Mouse (Mus musculus): ENCODE results near the gene Galnt10. TPM values are rescaled to one million over a fixed set of nuclear protein-coding genes. Genes with fewer than 3 reads are reported as not detected.

Galnt10 gene
- total and polyA plus RNA-seq, 3 experiments, result 5.2 to 8.7 (median 5.6) TPM

- DNase-seq, result no peak
- H3K79me2 ChIP-seq (replicated peaks; ENCODE audit: control insufficient read depth, insufficient read depth, low read length), result no peaks in the 10 kb centered on the region
- intact Hi-C loops (cut with DNase I), result no loop called here
- no peak overlapping the region for H3K27ac ChIP-seq
- H3K36me3 ChIP-seq (ENCODE audit: control insufficient read depth, insufficient read depth, low read length), result no peaks in the 10 kb centered on the region
- no peaks in the 10 kb centered on the region for H3K4me1 ChIP-seq (ENCODE audit: control insufficient read depth, insufficient read depth, low read length)
- TF ChIP-seq POLR2A (IDR thresholded peaks at IDR 0.05; ENCODE audit: insufficient read depth, low read depth, low read length) (no peak), EP300 (IDR thresholded peaks at IDR 0.05; ENCODE audit: insufficient read depth, low read depth, low read length) (no peak), CTCF (IDR thresholded peaks at IDR 0.05) (no peak)
- H3K27me3 ChIP-seq (ENCODE audit: control insufficient read depth, insufficient read depth, low read length), result no peaks in the 10 kb centered on the region
- H3K4me3 ChIP-seq, result no peak overlapping the region
- H3K9ac ChIP-seq (ENCODE audit: low read depth, low read length), result no peak overlapping the region
- 79% methylated on average over 10 of the region's 10 CpGs for WGBS
Observed at GRCm38 (mm10) chr11:57732410-57733281, 87.4 kb downstream of the Galnt10 start.

GRCm38 (mm10) chr11:57747294-57748080 is 102.2 kb downstream of the Galnt10 start:
- WGBS, result 95% methylated on average over 19 of the region's 19 CpGs
- DNase-seq, result peak; percentile 13 to 49
- Histone ChIP-seq H3K36me3 (ENCODE audit: control insufficient read depth, insufficient read depth, low read length) (no peaks in the 10 kb centered on the region), H3K4me3 (no peak overlapping the region), H3K9ac (ENCODE audit: low read depth, low read length) (no peak overlapping the region), H3K27me3 (ENCODE audit: control insufficient read depth, insufficient read depth, low read length) (no peaks in the 10 kb centered on the region), H3K27ac (no peak overlapping the region), H3K4me1 (ENCODE audit: control insufficient read depth, insufficient read depth, low read length) (no peaks in the 10 kb centered on the region), H3K79me2 (replicated peaks; ENCODE audit: control insufficient read depth, insufficient read depth, low read length) (no peaks in the 10 kb centered on the region)
- intact Hi-C loops (cut with DNase I), result no loop called here
- no peak for TF ChIP-seq EP300 (IDR thresholded peaks at IDR 0.05; ENCODE audit: insufficient read depth, low read depth, low read length)
- peak; percentile 75 for TF ChIP-seq CTCF (IDR thresholded peaks at IDR 0.05)

DNA sequence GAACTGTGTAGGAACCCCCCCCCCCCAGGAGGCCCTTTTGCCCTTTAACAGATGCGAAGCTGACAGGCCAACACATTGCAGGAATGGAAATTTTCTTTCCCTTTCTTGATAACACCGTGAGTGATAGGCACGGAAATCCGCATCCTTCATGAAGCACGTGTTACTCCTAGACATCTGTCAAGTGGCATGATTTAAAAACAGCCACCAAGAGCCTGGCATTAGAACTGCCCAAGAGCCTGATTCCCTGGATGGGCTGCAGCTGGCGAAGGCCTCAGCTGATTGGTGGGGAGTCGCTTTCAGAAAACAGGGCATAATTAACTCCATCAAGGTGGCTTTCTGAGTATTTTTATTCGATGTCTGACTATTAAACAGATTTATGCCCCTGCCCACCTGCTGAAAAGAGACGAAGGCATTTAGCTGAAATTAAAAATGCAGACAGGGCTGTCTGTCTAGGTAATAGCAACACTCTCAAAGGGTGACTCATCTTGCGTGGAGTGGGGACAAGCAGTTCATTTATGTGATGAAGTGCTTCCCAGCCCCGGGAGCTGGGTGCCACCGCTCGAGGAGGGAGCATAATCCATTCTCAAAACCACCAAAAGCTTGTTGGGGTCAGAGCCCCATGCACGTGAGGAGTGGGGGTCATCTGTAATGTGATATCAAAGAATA is 108.4 kb downstream of the Galnt10 start:
- TF ChIP-seq POLR2A (IDR thresholded peaks at IDR 0.05; ENCODE audit: insufficient read depth, low read depth, low read length) (no peak), EP300 (IDR thresholded peaks at IDR 0.05; ENCODE audit: insufficient read depth, low read depth, low read length) (no peak), CTCF (IDR thresholded peaks at IDR 0.05) (no peak)
- intact Hi-C loops (cut with DNase I), result no loop called here
- no peaks in the 10 kb centered on the region for H3K27me3 ChIP-seq (ENCODE audit: control insufficient read depth, insufficient read depth, low read length)
- H3K9ac ChIP-seq (ENCODE audit: low read depth, low read length), result no peak overlapping the region
- H3K4me3 ChIP-seq, result no peak overlapping the region
- H3K4me1 ChIP-seq (ENCODE audit: control insufficient read depth, insufficient read depth, low read length), result no peaks in the 10 kb centered on the region
- no peaks in the 10 kb centered on the region for H3K79me2 ChIP-seq (replicated peaks; ENCODE audit: control insufficient read depth, insufficient read depth, low read length)
- no peaks in the 10 kb centered on the region for H3K36me3 ChIP-seq (ENCODE audit: control insufficient read depth, insufficient read depth, low read length)
- WGBS, result 65% methylated on average over 14 of the region's 14 CpGs
- DNase-seq, result no peak
- no peak overlapping the region for H3K27ac ChIP-seq

- Histone ChIP-seq H3K36me3 (ENCODE audit: control insufficient read depth, insufficient read depth, low read length) (no peaks in the 10 kb centered on the region), H3K9ac (ENCODE audit: low read depth, low read length) (no peak overlapping the region), H3K4me3 (no peak overlapping the region), H3K4me1 (ENCODE audit: control insufficient read depth, insufficient read depth, low read length) (no peaks in the 10 kb centered on the region), H3K27me3 (ENCODE audit: control insufficient read depth, insufficient read depth, low read length) (no peaks in the 10 kb centered on the region), H3K27ac (no peak overlapping the region), H3K79me2 (replicated peaks; ENCODE audit: control insufficient read depth, insufficient read depth, low read length) (no peaks in the 10 kb centered on the region)
- no peak for TF ChIP-seq POLR2A (IDR thresholded peaks at IDR 0.05; ENCODE audit: insufficient read depth, low read depth, low read length)
- TF ChIP-seq EP300 (IDR thresholded peaks at IDR 0.05; ENCODE audit: insufficient read depth, low read depth, low read length), result no peak
- no peak for TF ChIP-seq CTCF (IDR thresholded peaks at IDR 0.05)
- intact Hi-C loops (cut with DNase I), result no loop called here
- 70% methylated on average over 9 of the region's 9 CpGs for WGBS
- DNase-seq, result no peak
Observed at GRCm38 (mm10) chr11:57758621-57759020, 113.4 kb downstream of the Galnt10 start.

DNA sequence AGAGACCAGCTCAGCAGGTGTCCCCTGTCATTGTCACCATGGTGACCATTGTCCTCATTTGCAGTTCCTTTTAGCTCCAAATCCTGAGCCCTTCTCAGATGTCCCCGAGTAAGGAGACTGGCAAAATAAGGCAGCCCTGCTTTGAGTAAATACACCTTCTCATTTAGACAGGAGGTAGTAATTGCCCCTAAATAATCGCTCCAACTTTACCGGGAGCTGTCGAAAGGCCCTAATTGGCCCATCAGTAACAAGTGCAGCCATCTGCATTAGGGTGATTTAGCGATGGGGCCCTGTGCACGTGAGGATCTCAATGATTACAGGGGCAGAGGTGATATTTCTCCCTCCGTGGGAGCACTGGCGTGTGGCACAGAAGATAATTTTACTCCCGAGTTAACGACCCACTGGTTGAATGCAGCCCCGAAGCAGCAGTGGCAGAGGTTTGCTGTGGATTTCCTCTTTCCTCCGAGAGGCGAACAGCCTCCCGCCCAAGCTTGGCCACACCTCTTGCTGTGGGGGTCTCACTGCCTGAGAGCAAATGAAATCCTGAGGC is 115.3 kb downstream of the Galnt10 start:
- Histone ChIP-seq H3K27ac (no peak overlapping the region), H3K27me3 (ENCODE audit: control insufficient read depth, insufficient read depth, low read length) (no peaks in the 10 kb centered on the region), H3K4me1 (ENCODE audit: control insufficient read depth, insufficient read depth, low read length) (no peaks in the 10 kb centered on the region), H3K4me3 (no peak overlapping the region), H3K36me3 (ENCODE audit: control insufficient read depth, insufficient read depth, low read length) (no peaks in the 10 kb centered on the region), H3K79me2 (replicated peaks; ENCODE audit: control insufficient read depth, insufficient read depth, low read length) (no peaks in the 10 kb centered on the region), H3K9ac (ENCODE audit: low read depth, low read length) (no peak overlapping the region)
- DNase-seq, result no peak
- intact Hi-C loops (cut with DNase I), result no loop called here
- no peak for TF ChIP-seq CTCF (IDR thresholded peaks at IDR 0.05)
- no peak for TF ChIP-seq POLR2A (IDR thresholded peaks at IDR 0.05; ENCODE audit: insufficient read depth, low read depth, low read length)
- TF ChIP-seq EP300 (IDR thresholded peaks at IDR 0.05; ENCODE audit: insufficient read depth, low read depth, low read length), result no peak
- 51% methylated on average over 14 of the region's 14 CpGs for WGBS

Measured in heart, adult 2 months (tissue).